Mouse (Mus musculus) hindbrain, embryonic 11.5 days (tissue): ENCODE results near the gene Wbp11. TPM values are rescaled to one million over a fixed set of nuclear protein-coding genes. Genes with fewer than 3 reads are reported as not detected.

Source experiments
- ATAC-seq: fragments of 200-750 bp; cut with Nextera tagmentation; 2 replicates; pipeline ENCODE4 v1.8.0; 2017; ENCODE audit warnings: mild to moderate bottlenecking, moderate TSS enrichment, moderate library complexity; ENCODE audit not compliant: low FRiP score
- DNase-seq: peaks from one replicate; pipeline ENCODE4 v3.0.0-alpha.2; 2015; ENCODE audit warnings: low spot score
- H3K27ac ChIP-seq: fragments of 300-500 bp; sonication (generic); 2 replicates; pipeline ENCODE4 v1.5.1; 2014; ENCODE audit warnings: mild to moderate bottlenecking, low read depth, low read length
- H3K27me3 ChIP-seq: fragments of 300-500 bp; sonication (generic); 2 replicates; pipeline ENCODE4 v1.6.1; 2014; ENCODE audit warnings: mild to moderate bottlenecking, low read length, moderate library complexity, mixed read lengths; ENCODE audit not compliant: control insufficient read depth, insufficient read depth
- H3K36me3 ChIP-seq: fragments of 300-500 bp; sonication (generic); 2 replicates; pipeline ENCODE4 v1.6.1; 2014; ENCODE audit warnings: mild to moderate bottlenecking, low read length, moderate library complexity, mixed read lengths; ENCODE audit not compliant: control insufficient read depth, insufficient read depth
- H3K4me1 ChIP-seq: fragments of 300-500 bp; sonication (generic); replicated peaks from 2 replicates; pipeline ENCODE4 v1.6.1; 2014; ENCODE audit warnings: low read length, mixed read lengths; ENCODE audit not compliant: control insufficient read depth, insufficient read depth
- H3K4me2 ChIP-seq: fragments of 300-500 bp; sonication (generic); replicated peaks from 2 replicates; pipeline ENCODE4 v1.6.1; 2014; ENCODE audit warnings: mild to moderate bottlenecking, low read depth, low read length
- H3K4me3 ChIP-seq: fragments of 300-500 bp; sonication (generic); 2 replicates; pipeline ENCODE4 v1.5.1; 2014; ENCODE audit warnings: low read depth, low read length
- H3K9ac ChIP-seq: fragments of 300-500 bp; sonication (generic); 2 replicates; pipeline ENCODE4 v1.6.1; 2014; ENCODE audit warnings: low read depth, low read length
- H3K9me3 ChIP-seq: fragments of 300-500 bp; sonication (generic); 2 replicates; pipeline ENCODE4 v1.6.1; 2016; ENCODE audit warnings: low read length; ENCODE audit not compliant: control insufficient read depth
- WGBS: fragments of 180-500 bp; shearing (Covaris S2); extraction: QIAGEN DNeasy Blood & Tissue Kit; methylation state at CpG from one replicate; pipeline ENCODE4 v1.1.7; 2014; 5-methylcytosine and 5-hydroxymethylcytosine counted together
- polyA plus RNA-seq: library from polyadenylated mRNA; unstranded; fragments of >200 nt; fragmentation: Nextera tagmentation; extraction: Ambion mirVana; gene quantifications from 2 replicates; pipeline ENCODE4 v1.2.1, GENCODE M21; 2014

The Wbp11 gene
- polyA plus RNA-seq, 1 experiment from 2014 or later, result 116 TPM

GRCm38 (mm10) chr6:136792884-136793758 is 34.9 kb downstream of the Wbp11 start:
- no peak for ATAC-seq
- Histone ChIP-seq H3K9me3 (no peaks in the 10 kb centered on the region), H3K4me1 (no peaks in the 10 kb centered on the region), H3K36me3 (no peaks in the 10 kb centered on the region), H3K27ac (no peak overlapping the region), H3K4me2 (peak overlapping the region; percentile 49), H3K9ac (no peak overlapping the region), H3K27me3 (0 out of 2 replicates have a peak, but pooled peaks cover 2% of the 10 kb centered on the region), H3K4me3 (peak overlapping the region; percentile 34)
- DNase-seq, result no peak
- 34% methylated on average over 16 of the region's 16 CpGs for WGBS

- no peaks in the 10 kb centered on the region for H3K36me3 ChIP-seq
- H3K27ac ChIP-seq, result no peak overlapping the region
- H3K9ac ChIP-seq, result no peak overlapping the region
- H3K4me2 ChIP-seq, result no peak overlapping the region
- H3K27me3 ChIP-seq, result 0 out of 2 replicates have a peak, but pooled peaks cover 2% of the 10 kb centered on the region
- DNase-seq (no peak), ATAC-seq (no peak)
- H3K4me1 ChIP-seq, result no peaks in the 10 kb centered on the region
- no peaks in the 10 kb centered on the region for H3K9me3 ChIP-seq
- WGBS, result 76% methylated on average over 5 of the region's 5 CpGs
- H3K4me3 ChIP-seq, result no peak overlapping the region
Observed at GRCm38 (mm10) chr6:136789391-136789971, 38.6 kb downstream of the Wbp11 start.

GRCm38 (mm10) chr6:136782761-136783160 is 45.3 kb downstream of the Wbp11 start:
- no peak overlapping the region for H3K4me3 ChIP-seq
- H3K9me3 ChIP-seq, result no peaks in the 10 kb centered on the region
- H3K27me3 ChIP-seq, result no peaks in the 10 kb centered on the region
- no peak for DNase-seq
- 83% methylated on average over 9 of the region's 9 CpGs for WGBS
- no peaks in the 10 kb centered on the region for H3K36me3 ChIP-seq
- no peak overlapping the region for H3K9ac ChIP-seq
- no peak for ATAC-seq
- no peak overlapping the region for H3K27ac ChIP-seq
- H3K4me2 ChIP-seq, result no peak overlapping the region
- H3K4me1 ChIP-seq, result no peaks in the 10 kb centered on the region

- ATAC-seq, result no peak
- WGBS, result 81% methylated on average over 12 of the region's 12 CpGs
Observed at GRCm38 (mm10) chr6:136782146-136782545, 45.9 kb downstream of the Wbp11 start.

GRCm38 (mm10) chr6:136781377-136781986 is 46.6 kb downstream of the Wbp11 start, which contains the start of gene Gucy2c:
Gene Gucy2c, minus strand, starts transcription at chr6:136781765.
- Histone ChIP-seq H3K27me3 (no peaks in the 10 kb centered on the region), H3K36me3 (no peaks in the 10 kb centered on the region), H3K4me2 (no peak within 1 kb of the TSS), H3K4me1 (no peaks in the 10 kb centered on the region), H3K4me3 (no peak within 1 kb of the TSS), H3K9ac (no peak within 1 kb of the TSS), H3K27ac (no peak within 1 kb of the TSS), H3K9me3 (no peaks in the 10 kb centered on the region)
- WGBS, result 83% methylated on average over 20 of the region's 20 CpGs
- DNase-seq (no peak), ATAC-seq (no peak)

More at GRCm38 (mm10) chr6:136782146-136782545, 45.9 kb downstream of the Wbp11 start:
- Histone ChIP-seq H3K4me2 (no peak overlapping the region), H3K36me3 (no peaks in the 10 kb centered on the region), H3K4me1 (no peaks in the 10 kb centered on the region), H3K27ac (no peak overlapping the region), H3K9ac (no peak overlapping the region), H3K27me3 (no peaks in the 10 kb centered on the region), H3K4me3 (no peak overlapping the region), H3K9me3 (no peaks in the 10 kb centered on the region)
- no peak for DNase-seq

GRCm38 (mm10) chr6:136776392-136776791 is 51.6 kb downstream of the Wbp11 start:
- Histone ChIP-seq H3K4me1 (no peaks in the 10 kb centered on the region), H3K9me3 (no peaks in the 10 kb centered on the region), H3K27me3 (no peaks in the 10 kb centered on the region), H3K4me3 (no peak overlapping the region), H3K4me2 (no peak overlapping the region), H3K9ac (no peak overlapping the region), H3K36me3 (no peaks in the 10 kb centered on the region), H3K27ac (no peak overlapping the region)
- ATAC-seq (no peak), DNase-seq (no peak)
- 91% methylated on average over 1 of the region's 1 CpGs for WGBS

- Histone ChIP-seq H3K4me1 (no peaks in the 10 kb centered on the region), H3K9ac (no peak overlapping the region), H3K36me3 (no peaks in the 10 kb centered on the region), H3K4me3 (no peak overlapping the region), H3K9me3 (no peaks in the 10 kb centered on the region), H3K4me2 (no peak overlapping the region), H3K27ac (no peak overlapping the region), H3K27me3 (no peaks in the 10 kb centered on the region)
- 87% methylated on average over 7 of the region's 7 CpGs for WGBS
- ATAC-seq (no peak), DNase-seq (no peak)
Observed at GRCm38 (mm10) chr6:136769859-136770258, 58.2 kb downstream of the Wbp11 start.

- no peaks in the 10 kb centered on the region for H3K27me3 ChIP-seq
- no peak overlapping the region for H3K4me2 ChIP-seq
- ATAC-seq, result no peak
- no peaks in the 10 kb centered on the region for H3K4me1 ChIP-seq
- H3K4me3 ChIP-seq, result no peak overlapping the region
- DNase-seq, result no peak
- 91% methylated on average over 8 of the region's 8 CpGs for WGBS
- no peaks in the 10 kb centered on the region for H3K9me3 ChIP-seq
- no peak overlapping the region for H3K27ac ChIP-seq
- no peak overlapping the region for H3K9ac ChIP-seq
- no peaks in the 10 kb centered on the region for H3K36me3 ChIP-seq
Observed at GRCm38 (mm10) chr6:136769143-136769542, 58.9 kb downstream of the Wbp11 start.
